In genomic region chr13:69591338-69591737, GRCm38 (mm10) we compare ENCODE assay signal across 23 mouse cellular contexts. TPM values are rescaled to one million over a fixed set of nuclear protein-coding genes. Genes with fewer than 3 reads are reported as not detected.
DNase-seq lines count a peak whose midpoint lies in the region; ATAC-seq and TF ChIP-seq lines count a peak whose summit lies in the region.
"Had no signal": no experiment of that assay in that cellular context is flagged by ENCODE, and none has a peak within 500 bp of the region (broad histone marks: within the 10 kb centered on the region; RNA-seq: fewer than 3 reads in every experiment).

No protein-coding gene starts in this region.

- no peak for TF ChIP-seq CTCF in liver, adult 2 months (IDR thresholded peaks at IDR 0.05; ENCODE audit: low read depth, low read length)
- TF ChIP-seq CTCF in gastrocnemius, adult 2 months (IDR thresholded peaks at IDR 0.05) = no peak

- H3K36me3 ChIP-seq in embryonic facial prominence, embryonic 14.5 days (ENCODE audit: control insufficient read depth, insufficient read depth, low read length) = no peaks in the 10 kb centered on the region
- H3K36me3 ChIP-seq in embryonic facial prominence, embryonic 10.5 days (replicated peaks) = no peaks in the 10 kb centered on the region; the same call in 1 of the 2 replicates
- H3K36me3 ChIP-seq in liver, adult 2 months (ENCODE audit: control insufficient read depth, insufficient read depth, low read length) = peaks cover 11% of the 10 kb centered on the region; the same call in 1 of the 2 replicates
- no peaks in the 10 kb centered on the region for H3K36me3 ChIP-seq in liver, embryonic 11.5 days (ENCODE audit: control insufficient read depth, insufficient read depth, low read length)
- H3K36me3 ChIP-seq in embryonic facial prominence, embryonic 15.5 days = no peaks in the 10 kb centered on the region
- no peaks in the 10 kb centered on the region for H3K36me3 ChIP-seq in limb, embryonic 15.5 days
- H3K36me3 ChIP-seq: forebrain, embryonic 15.5 days; heart, embryonic 15.5 days; hindbrain, embryonic 13.5 days had no signal

- no peak overlapping the region for H3K4me3 ChIP-seq in embryonic facial prominence, embryonic 14.5 days (ENCODE audit: low read depth, low read length)
- H3K4me3 ChIP-seq in embryonic facial prominence, embryonic 10.5 days = no peak overlapping the region
- no peak overlapping the region for H3K4me3 ChIP-seq in liver, adult 2 months (ENCODE audit: insufficient read depth, low read depth, low read length)
- H3K4me3 ChIP-seq in liver, embryonic 11.5 days (ENCODE audit: low read depth, low read length) = no peak overlapping the region
- no peak overlapping the region for H3K4me3 ChIP-seq in embryonic facial prominence, embryonic 15.5 days (replicated peaks)
- H3K4me3 ChIP-seq in limb, embryonic 15.5 days = no peak overlapping the region
- no peak overlapping the region for H3K4me3 ChIP-seq in gastrocnemius, adult 2 months
- H3K4me3 ChIP-seq: embryonic facial prominence, embryonic 13.5 days; erythroblast, embryonic 14.5 days; forebrain, embryonic 15.5 days; heart, adult 2 months; heart, embryonic 15.5 days; hindbrain, embryonic 13.5 days had no signal

- no peaks in the 10 kb centered on the region for H3K79me2 ChIP-seq in liver, adult 2 months (ENCODE audit: control insufficient read depth, insufficient read depth, low read length)

- no peak for ATAC-seq in embryonic facial prominence, embryonic 14.5 days (ENCODE audit: low read depth)
- no peak for ATAC-seq in liver, embryonic 11.5 days (replicated peaks; ENCODE audit: low FRiP score)
- ATAC-seq in embryonic facial prominence, embryonic 15.5 days (ENCODE audit: insufficient number of reproducible peaks, low FRiP score, low TSS enrichment, low read depth) = no peak
- ATAC-seq in limb, embryonic 15.5 days (ENCODE audit: insufficient number of reproducible peaks, low FRiP score, low TSS enrichment, low read depth) = no peak
- ATAC-seq: CD4-positive, CD25-positive, alpha-beta regulatory T cell, adult 4 months; forebrain, embryonic 15.5 days had no signal

- H3K9ac ChIP-seq in embryonic facial prominence, embryonic 14.5 days (ENCODE audit: low read depth, low read length) = no peak overlapping the region
- no peak overlapping the region for H3K9ac ChIP-seq in liver, adult 2 months (ENCODE audit: low read depth, low read length)
- no peak overlapping the region for H3K9ac ChIP-seq in liver, embryonic 11.5 days (ENCODE audit: low read depth, low read length)
- no peak overlapping the region for H3K9ac ChIP-seq in embryonic facial prominence, embryonic 15.5 days
- H3K9ac ChIP-seq in limb, embryonic 15.5 days = no peak overlapping the region
- H3K9ac ChIP-seq: embryonic facial prominence, embryonic 13.5 days; forebrain, embryonic 15.5 days; heart, embryonic 15.5 days; hindbrain, embryonic 13.5 days had no signal

- intact Hi-C loops in gastrocnemius, adult 2 months (cut with DNase I) = no loop called here

- no peak overlapping the region for H3K4me2 ChIP-seq in embryonic facial prominence, embryonic 14.5 days (ENCODE audit: low read depth, low read length)
- H3K4me2 ChIP-seq in liver, embryonic 11.5 days = no peak overlapping the region
- no peak overlapping the region for H3K4me2 ChIP-seq in embryonic facial prominence, embryonic 15.5 days (replicated peaks)
- no peak overlapping the region for H3K4me2 ChIP-seq in limb, embryonic 15.5 days
- H3K4me2 ChIP-seq: embryonic facial prominence, embryonic 13.5 days; forebrain, embryonic 15.5 days; heart, embryonic 11.5 days; heart, embryonic 15.5 days; hindbrain, embryonic 13.5 days had no signal

- WGBS in embryonic facial prominence, embryonic 14.5 days = 92% methylated on average over 5 of the region's 5 CpGs
- WGBS in embryonic facial prominence, embryonic 10.5 days = 93% methylated on average over 5 of the region's 5 CpGs
- 72% methylated on average over 5 of the region's 5 CpGs for WGBS in liver, adult 2 months
- 84% methylated on average over 5 of the region's 5 CpGs for WGBS in liver, embryonic 11.5 days
- 87% methylated on average over 5 of the region's 5 CpGs for WGBS in embryonic facial prominence, embryonic 15.5 days
- WGBS in limb, embryonic 15.5 days = 91% methylated on average over 5 of the region's 5 CpGs

- no peak for DNase-seq in embryonic facial prominence, embryonic 14.5 days (ENCODE audit: low spot score)
- no peak for DNase-seq in embryonic facial prominence, embryonic 10.5 days (ENCODE audit: low spot score)
- peak; percentile 66 for DNase-seq in liver, adult 2 months (ENCODE audit: extremely low read depth, low read depth, low spot score)
- DNase-seq in liver, embryonic 11.5 days (ENCODE audit: low spot score) = no peak
- no peak for DNase-seq in gastrocnemius, adult 2 months
- DNase-seq: adrenal gland, postnatal 10 days; B cell, adult 2 months; cerebellum, adult 11-12 months; cerebellum, adult 9-10 months; cerebellum, postnatal 25 days; gastrocnemius, postnatal 10 days; heart, adult 2 months; heart, postnatal 14 days had no signal

- no peaks in the 10 kb centered on the region for H3K9me3 ChIP-seq in embryonic facial prominence, embryonic 14.5 days (ENCODE audit: control insufficient read depth, low read length)
- no peaks in the 10 kb centered on the region for H3K9me3 ChIP-seq in embryonic facial prominence, embryonic 10.5 days
- H3K9me3 ChIP-seq in liver, embryonic 11.5 days (ENCODE audit: control insufficient read depth, low read length) = no peaks in the 10 kb centered on the region
- no peaks in the 10 kb centered on the region for H3K9me3 ChIP-seq in embryonic facial prominence, embryonic 15.5 days (replicated peaks)
- H3K9me3 ChIP-seq in limb, embryonic 15.5 days = no peaks in the 10 kb centered on the region
- H3K9me3 ChIP-seq: embryonic facial prominence, embryonic 13.5 days; forebrain, embryonic 15.5 days; G1E; heart, embryonic 15.5 days; hindbrain, embryonic 13.5 days had no signal

- 0 out of 2 replicates have a peak overlapping the region, but pooled peaks have one; percentile 33 for H3K27ac ChIP-seq in embryonic facial prominence, embryonic 14.5 days (replicated peaks; ENCODE audit: low read depth, low read length)
- H3K27ac ChIP-seq in embryonic facial prominence, embryonic 10.5 days (replicated peaks) = no peak overlapping the region
- no peak overlapping the region for H3K27ac ChIP-seq in liver, adult 2 months (replicated peaks; ENCODE audit: insufficient read depth, low read depth, low read length)
- H3K27ac ChIP-seq in liver, embryonic 11.5 days (ENCODE audit: low read depth, low read length) = no peak overlapping the region
- 0 out of 2 replicates have a peak overlapping the region, but pooled peaks have one; percentile 52 for H3K27ac ChIP-seq in embryonic facial prominence, embryonic 15.5 days (replicated peaks)
- H3K27ac ChIP-seq in limb, embryonic 15.5 days = peak overlapping the region; percentile 43; the same call in 1 of the 2 replicates
- no peak overlapping the region for H3K27ac ChIP-seq in gastrocnemius, adult 2 months
- H3K27ac ChIP-seq: forebrain, embryonic 15.5 days; heart, adult 2 months; heart, embryonic 15.5 days; hindbrain, embryonic 13.5 days had no signal

- no peak for TF ChIP-seq POLR2A in liver, adult 2 months (IDR thresholded peaks at IDR 0.05; ENCODE audit: extremely low read depth, insufficient read depth, low read length)

- H3K4me1 ChIP-seq in embryonic facial prominence, embryonic 14.5 days (ENCODE audit: control insufficient read depth, insufficient read depth, low read length) = no peaks in the 10 kb centered on the region
- no peaks in the 10 kb centered on the region; the same call in 1 of the 2 replicates for H3K4me1 ChIP-seq in embryonic facial prominence, embryonic 10.5 days
- H3K4me1 ChIP-seq in liver, adult 2 months (ENCODE audit: control insufficient read depth, insufficient read depth, low read length) = peaks cover 5% of the 10 kb centered on the region; the same call in 1 of the 2 replicates
- no peaks in the 10 kb centered on the region for H3K4me1 ChIP-seq in liver, embryonic 11.5 days (replicated peaks; ENCODE audit: control insufficient read depth, insufficient read depth, low read length)
- H3K4me1 ChIP-seq in embryonic facial prominence, embryonic 15.5 days = peaks cover 11% of the 10 kb centered on the region; the same call in 1 of the 2 replicates
- H3K4me1 ChIP-seq in limb, embryonic 15.5 days = no peaks in the 10 kb centered on the region
- H3K4me1 ChIP-seq: embryonic facial prominence, embryonic 13.5 days; forebrain, embryonic 15.5 days; hindbrain, embryonic 13.5 days had no signal

- H3K27me3 ChIP-seq in embryonic facial prominence, embryonic 14.5 days (replicated peaks; ENCODE audit: control insufficient read depth, insufficient read depth, low read length) = no peaks in the 10 kb centered on the region
- no peaks in the 10 kb centered on the region for H3K27me3 ChIP-seq in embryonic facial prominence, embryonic 10.5 days (replicated peaks; ENCODE audit: low read depth, poor library complexity, severe bottlenecking)
- H3K27me3 ChIP-seq in liver, adult 2 months (ENCODE audit: control insufficient read depth, insufficient read depth, low read length) = no peaks in the 10 kb centered on the region
- no peaks in the 10 kb centered on the region for H3K27me3 ChIP-seq in liver, embryonic 11.5 days (replicated peaks; ENCODE audit: control insufficient read depth, insufficient read depth, low read length)
- H3K27me3 ChIP-seq in embryonic facial prominence, embryonic 15.5 days = no peaks in the 10 kb centered on the region
- H3K27me3 ChIP-seq in limb, embryonic 15.5 days = no peaks in the 10 kb centered on the region
- H3K27me3 ChIP-seq: embryonic facial prominence, embryonic 13.5 days; forebrain, embryonic 15.5 days; heart, embryonic 15.5 days; hindbrain, embryonic 13.5 days had no signal

RNA-seq across cellular contexts. Expression of gene Srd5a1, which starts 19.9 kb away (rescaled TPM):
- 25.9 and 27.6 TPM in 2 replicates for polyA plus RNA-seq in embryonic facial prominence, embryonic 14.5 days (2014; fragmentation: Nextera tagmentation; extraction: Ambion mirVana)
- polyA plus RNA-seq in embryonic facial prominence, embryonic 10.5 days (2016; fragmentation: Nextera tagmentation; extraction: Ambion mirVana) = 29.0 TPM in 2 replicates
- 83.6 and 86.4 TPM in 2 replicates for total RNA-seq in liver, adult 2 months (2014; rRNA removed)
- 41.9 and 54.7 TPM in 2 replicates for polyA plus RNA-seq in liver, adult 2 months (2012; rRNA removed)
- polyA plus RNA-seq in liver, embryonic 11.5 days (2014; fragmentation: Nextera tagmentation; extraction: Ambion mirVana) = 9.9 and 10.3 TPM in 2 replicates
- polyA plus RNA-seq in embryonic facial prominence, embryonic 15.5 days (2015; fragmentation: Nextera tagmentation; extraction: Ambion mirVana) = 33.0 and 35.1 TPM in 2 replicates
- 49.9 and 52.8 TPM in 2 replicates for polyA plus RNA-seq in limb, embryonic 15.5 days (2015; fragmentation: Nextera tagmentation; extraction: Ambion mirVana)
- under 1 TPM in 1 of 2 experiments, not detected in 1; 0.33 TPM for total RNA-seq in gastrocnemius, adult 2 months (2021)

RNA-seq across cellular contexts. Expression of gene Tent4a, which starts 56.9 kb away (rescaled TPM):
- 7.7 and 7.8 TPM in 2 replicates for polyA plus RNA-seq in embryonic facial prominence, embryonic 14.5 days (2014; fragmentation: Nextera tagmentation; extraction: Ambion mirVana)
- polyA plus RNA-seq in embryonic facial prominence, embryonic 10.5 days (2016; fragmentation: Nextera tagmentation; extraction: Ambion mirVana) = 5.0 TPM in 2 replicates
- 8.7 and 8.9 TPM in 2 replicates for total RNA-seq in liver, adult 2 months (2014; rRNA removed)
- polyA plus RNA-seq in liver, adult 2 months (2012; rRNA removed) = 9.9 and 11.0 TPM in 2 replicates
- 5.3 and 6.2 TPM in 2 replicates for polyA plus RNA-seq in liver, embryonic 11.5 days (2014; fragmentation: Nextera tagmentation; extraction: Ambion mirVana)
- polyA plus RNA-seq in embryonic facial prominence, embryonic 15.5 days (2015; fragmentation: Nextera tagmentation; extraction: Ambion mirVana) = 6.0 and 6.1 TPM in 2 replicates
- 4.9 and 6.2 TPM in 2 replicates for polyA plus RNA-seq in limb, embryonic 15.5 days (2015; fragmentation: Nextera tagmentation; extraction: Ambion mirVana)
- total RNA-seq in gastrocnemius, adult 2 months (2021) = 1 to 10 TPM; 5.2 to 7.8 TPM

RNA-seq across cellular contexts. Expression of gene Nsun2, which starts 57.8 kb away (rescaled TPM):
- polyA plus RNA-seq in embryonic facial prominence, embryonic 14.5 days (2014; fragmentation: Nextera tagmentation; extraction: Ambion mirVana) = 112 and 128 TPM in 2 replicates
- polyA plus RNA-seq in embryonic facial prominence, embryonic 10.5 days (2016; fragmentation: Nextera tagmentation; extraction: Ambion mirVana) = 166 and 173 TPM in 2 replicates
- total RNA-seq in liver, adult 2 months (2014; rRNA removed) = 74.1 and 81.0 TPM in 2 replicates
- 40.5 and 48.3 TPM in 2 replicates for polyA plus RNA-seq in liver, adult 2 months (2012; rRNA removed)
- 278 and 320 TPM in 2 replicates for polyA plus RNA-seq in liver, embryonic 11.5 days (2014; fragmentation: Nextera tagmentation; extraction: Ambion mirVana)
- 116 and 119 TPM in 2 replicates for polyA plus RNA-seq in embryonic facial prominence, embryonic 15.5 days (2015; fragmentation: Nextera tagmentation; extraction: Ambion mirVana)
- 132 and 136 TPM in 2 replicates for polyA plus RNA-seq in limb, embryonic 15.5 days (2015; fragmentation: Nextera tagmentation; extraction: Ambion mirVana)
- total RNA-seq in gastrocnemius, adult 2 months (2021) = 10 to 100 TPM; 45.4 to 51.9 TPM

Comparison
In these comparisons a context has a peak if more than half of its experiments do, and no peak if none do; other contexts are left out.
1. H3K27ac ChIP-seq: peak in embryonic facial prominence, embryonic 14.5 days (single experiment), embryonic facial prominence, embryonic 15.5 days (single experiment) and limb, embryonic 15.5 days (single experiment); none in embryonic facial prominence, embryonic 10.5 days (single experiment), liver, adult 2 months (single experiment), liver, embryonic 11.5 days (single experiment) and gastrocnemius, adult 2 months (single experiment).